Mouse (Mus musculus) E14TG2a.4 (cell line): ENCODE results near the gene Map3k7cl.

Source experiments
- H3K27me3 ChIP-seq: 2 replicates; pipeline ENCODE4 v1.6.1; 2014; ENCODE audit warnings: low read length, control low read depth; ENCODE audit not compliant: insufficient read depth
- H3K36me3 ChIP-seq: 2 replicates; pipeline ENCODE4 v1.6.1; 2014; ENCODE audit warnings: low read length, control low read depth; ENCODE audit not compliant: insufficient read depth
- H3K4me1 ChIP-seq: replicated peaks from 2 replicates; pipeline ENCODE4 v1.6.1; 2014; ENCODE audit warnings: low read depth, low read length, control low read depth
- H3K4me3 ChIP-seq: replicated peaks from 2 replicates; pipeline ENCODE4 v1.5.1; 2014; ENCODE audit warnings: mild to moderate bottlenecking, low read length
- H3K9me3 ChIP-seq: 2 replicates; pipeline ENCODE4 v1.6.1; 2014; ENCODE audit warnings: low read length, control low read depth
- CTCF ChIP-seq: conservative IDR thresholded peaks from 2 replicates; pipeline ENCODE4 v1.5.1; 2014; ENCODE audit warnings: low read length
- NANOG ChIP-seq: IDR thresholded peaks from 2 replicates; pipeline ENCODE4 v1.6.1; 2014; ENCODE audit warnings: borderline replicate concordance, low read length, mixed read lengths
- POU5F1 ChIP-seq: IDR thresholded peaks from 2 replicates; pipeline ENCODE4 v1.6.1; 2014; ENCODE audit warnings: low read length, borderline replicate concordance

The Map3k7cl gene

DNA sequence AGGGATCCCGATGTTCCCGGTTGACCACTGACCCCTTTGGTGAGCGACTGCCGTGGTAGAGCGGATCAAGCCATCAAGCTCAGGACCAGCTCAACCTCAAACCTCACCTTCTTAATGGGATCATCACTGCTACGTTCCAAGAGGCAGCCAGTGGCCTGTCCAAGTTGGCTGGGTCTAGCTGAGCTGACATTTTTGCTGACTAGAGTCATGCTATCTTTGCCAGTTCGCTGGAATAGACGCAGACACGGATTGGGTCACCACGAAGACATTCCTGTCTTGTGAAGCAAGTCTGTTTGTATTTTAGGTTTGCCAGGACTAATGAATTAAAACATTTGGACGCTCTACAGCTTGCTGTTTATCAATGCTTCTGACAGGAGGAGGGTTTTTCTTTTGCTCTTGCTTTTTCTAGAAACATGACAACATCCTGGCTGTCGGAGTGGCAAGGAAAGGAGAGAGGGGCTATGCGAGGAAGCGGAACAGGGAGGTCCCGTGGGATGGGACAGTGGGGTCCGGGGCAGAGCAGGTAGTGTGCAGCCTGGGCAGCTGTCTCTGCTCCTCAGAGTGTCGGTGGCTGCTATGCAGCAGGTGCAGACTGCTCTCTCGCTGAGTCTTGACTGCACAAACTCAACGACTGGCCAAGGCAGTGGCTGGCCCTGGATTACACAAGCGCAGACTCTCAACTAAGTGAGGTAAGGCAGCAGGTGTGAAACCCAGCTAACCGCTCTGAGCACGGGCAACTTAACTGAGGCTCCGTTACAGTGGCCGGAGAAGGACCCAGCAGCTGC lies at the start of gene Map3k7cl:
Gene Map3k7cl, plus strand, starts transcription at position 424 of the 785 bp plus-strand sequence.
- H3K4me3 ChIP-seq = no peak within 1 kb of the TSS
- no peaks in the 10 kb centered on the region for H3K36me3 ChIP-seq
- H3K27me3 ChIP-seq = peaks cover 11% of the 10 kb centered on the region
- H3K4me1 ChIP-seq = no peaks in the 10 kb centered on the region
- no peak for TF ChIP-seq NANOG
- TF ChIP-seq CTCF = no peak
- no peak for TF ChIP-seq POU5F1
- no peaks in the 10 kb centered on the region for H3K9me3 ChIP-seq

DNA sequence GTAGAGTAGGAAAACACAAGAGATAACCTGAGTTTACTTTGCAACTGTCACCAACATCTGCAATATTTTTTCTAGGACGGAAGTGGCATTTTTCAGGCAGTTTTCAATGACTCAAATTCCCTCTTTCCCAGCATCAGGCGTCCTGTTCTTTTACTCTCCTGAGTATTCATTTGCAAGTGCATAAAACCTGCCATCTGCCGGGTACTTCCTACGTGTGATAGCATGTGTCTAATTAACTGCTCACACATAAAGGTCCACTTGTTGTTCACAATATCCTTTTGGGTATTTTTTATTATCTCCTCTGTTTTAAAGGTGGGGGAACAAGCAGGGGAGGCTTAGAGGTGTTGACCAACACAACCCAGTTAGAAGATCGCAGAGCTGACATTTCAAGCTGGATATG lies 41.4 kb upstream of the Map3k7cl start:
- H3K4me1 ChIP-seq = peaks cover 7% of the 10 kb centered on the region
- no peaks in the 10 kb centered on the region for H3K27me3 ChIP-seq
- no peaks in the 10 kb centered on the region for H3K36me3 ChIP-seq
- peaks cover 9% of the 10 kb centered on the region for H3K9me3 ChIP-seq
- no peak overlapping the region for H3K4me3 ChIP-seq
- TF ChIP-seq NANOG = no peak
- TF ChIP-seq CTCF = no peak
- no peak for TF ChIP-seq POU5F1

DNA sequence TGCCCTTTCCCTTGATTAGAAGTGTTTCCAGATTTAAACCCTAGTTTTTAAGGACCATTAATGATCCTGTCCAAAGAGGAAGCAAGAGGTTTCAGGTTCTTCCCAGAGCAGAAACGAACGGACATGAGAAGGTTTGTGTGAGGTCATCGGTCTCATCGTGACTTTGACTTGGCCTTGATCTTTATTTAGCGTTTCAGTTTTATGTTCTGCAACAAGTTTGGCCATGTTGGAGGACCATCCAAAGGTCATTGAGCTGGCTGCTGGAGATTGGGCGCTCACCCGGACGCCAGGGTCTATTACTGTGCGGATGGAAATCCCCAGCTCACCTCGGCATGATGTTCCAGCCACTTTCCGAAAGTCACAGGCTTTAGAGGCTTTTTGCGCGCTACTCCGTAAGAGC lies 40.8 kb upstream of the Map3k7cl start:
- TF ChIP-seq NANOG (no peak), POU5F1 (no peak), CTCF (no peak)
- peaks cover 9% of the 10 kb centered on the region for H3K9me3 ChIP-seq
- peaks cover 3% of the 10 kb centered on the region for H3K4me1 ChIP-seq
- no peaks in the 10 kb centered on the region for H3K27me3 ChIP-seq
- no peak overlapping the region for H3K4me3 ChIP-seq
- no peaks in the 10 kb centered on the region for H3K36me3 ChIP-seq

DNA sequence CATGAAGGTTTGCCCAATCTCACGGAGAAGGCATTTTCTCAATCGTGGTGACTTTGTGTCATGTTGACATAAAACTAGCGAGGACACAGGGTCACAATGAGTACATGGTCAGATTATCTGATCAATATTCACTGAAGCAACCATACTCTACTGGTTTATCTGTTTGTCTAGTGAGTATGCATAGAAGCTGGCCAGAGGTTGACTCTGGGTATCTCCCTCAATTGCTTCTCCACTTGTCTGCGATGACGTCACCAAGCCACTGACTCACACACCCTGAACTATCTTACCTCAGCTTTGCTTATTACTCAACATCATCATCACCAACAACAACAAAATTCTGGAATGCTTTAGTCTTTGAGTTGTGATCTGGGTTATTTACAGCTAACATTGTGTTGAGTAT lies 28.9 kb upstream of the Map3k7cl start:
- TF ChIP-seq CTCF (no peak), NANOG (no peak), POU5F1 (no peak)
- Histone ChIP-seq H3K4me1 (no peaks in the 10 kb centered on the region), H3K4me3 (no peak overlapping the region), H3K27me3 (peaks cover 3% of the 10 kb centered on the region; the same call in 1 of the 2 replicates), H3K36me3 (no peaks in the 10 kb centered on the region), H3K9me3 (no peaks in the 10 kb centered on the region)

DNA sequence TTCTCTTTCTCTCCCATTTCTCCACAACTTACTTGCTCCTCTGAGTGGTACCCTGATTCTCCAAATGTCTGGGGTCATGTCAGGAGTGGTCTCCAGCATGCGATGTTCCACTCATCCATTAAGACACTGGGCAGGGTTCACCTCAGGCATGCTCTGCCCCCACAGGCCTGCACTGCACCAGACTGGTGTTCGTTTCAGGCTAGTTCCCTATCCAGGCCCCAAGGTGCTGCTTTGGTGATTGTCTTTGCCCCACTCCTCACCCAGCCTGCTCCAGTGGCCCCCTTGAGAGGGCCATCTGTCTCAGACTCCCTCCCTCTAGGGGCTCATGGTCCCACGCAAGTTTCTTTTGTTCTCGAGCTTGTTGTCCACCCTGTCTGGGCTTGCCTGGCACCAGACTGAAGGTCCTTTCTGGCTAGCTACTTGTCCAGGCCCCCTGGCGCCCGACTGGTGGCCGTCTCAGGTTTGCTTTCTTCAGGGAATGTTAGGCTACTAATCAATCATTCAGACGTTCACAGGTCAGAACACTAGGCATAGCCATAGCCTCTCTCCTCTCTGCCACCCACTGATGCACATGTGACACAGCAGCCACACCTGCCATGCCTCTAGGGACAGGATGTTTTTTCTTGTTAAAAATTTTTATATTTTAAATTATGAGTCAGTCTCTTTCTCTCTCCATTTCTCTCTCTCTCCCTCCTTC lies 25.4 kb upstream of the Map3k7cl start:
- 0 out of 2 replicates have a peak, but pooled peaks cover 3% of the 10 kb centered on the region for H3K27me3 ChIP-seq

DNA sequence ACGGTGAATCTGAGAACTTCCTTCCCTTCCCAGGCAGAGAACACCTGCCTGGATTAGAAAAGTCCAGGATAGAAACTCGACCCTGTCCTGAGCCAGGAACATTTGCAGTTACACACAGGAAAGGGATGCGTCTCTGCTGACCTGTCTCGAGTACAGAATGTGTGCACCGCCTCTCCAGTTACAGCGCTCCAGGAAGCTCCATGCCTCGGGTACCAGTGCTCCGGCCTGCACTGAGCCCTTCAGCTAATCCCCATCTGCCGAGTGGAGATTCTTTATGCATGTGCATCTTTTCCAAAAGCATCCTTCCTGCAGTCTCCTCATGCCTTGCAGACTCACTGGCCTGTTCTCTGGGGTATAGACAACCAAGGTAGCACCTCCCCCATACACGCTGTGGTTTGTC lies 24.4 kb upstream of the Map3k7cl start:
- Histone ChIP-seq H3K36me3 (no peaks in the 10 kb centered on the region), H3K4me3 (no peak overlapping the region), H3K9me3 (no peaks in the 10 kb centered on the region), H3K27me3 (0 out of 2 replicates have a peak, but pooled peaks cover 3% of the 10 kb centered on the region), H3K4me1 (no peaks in the 10 kb centered on the region)
- TF ChIP-seq POU5F1 = no peak
- no peak for TF ChIP-seq NANOG
- TF ChIP-seq CTCF = no peak

More for the DNA sequence above, 25.4 kb upstream of the Map3k7cl start:
- Histone ChIP-seq H3K4me3 (no peak overlapping the region), H3K9me3 (no peaks in the 10 kb centered on the region), H3K4me1 (no peaks in the 10 kb centered on the region), H3K36me3 (no peaks in the 10 kb centered on the region)
- TF ChIP-seq POU5F1 = no peak

DNA sequence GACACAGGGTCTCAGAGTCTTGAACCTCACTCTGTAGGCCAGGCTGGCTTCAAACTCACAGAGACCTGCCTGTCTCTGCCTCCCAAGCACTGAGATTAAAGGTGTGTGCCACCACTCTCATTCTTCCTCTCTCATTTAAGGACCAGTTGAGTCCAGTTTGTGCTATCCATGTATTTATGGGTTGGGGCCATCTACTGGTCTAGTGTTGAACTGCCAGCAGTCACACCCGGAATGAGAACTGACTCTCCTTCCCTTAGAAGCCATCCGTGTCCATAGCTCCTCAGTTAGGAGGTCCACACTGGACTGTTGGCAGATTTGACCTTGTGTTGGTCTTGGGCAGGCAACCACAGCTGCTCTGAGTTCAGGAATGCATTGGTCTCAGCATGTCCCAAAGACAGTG lies 4.8 kb upstream of the Map3k7cl start:
- H3K4me3 ChIP-seq = no peak overlapping the region
- TF ChIP-seq NANOG (no peak), CTCF (peak; percentile 73)
- H3K4me1 ChIP-seq = no peaks in the 10 kb centered on the region
- peaks cover 6% of the 10 kb centered on the region for H3K27me3 ChIP-seq
- H3K36me3 ChIP-seq = no peaks in the 10 kb centered on the region
- no peaks in the 10 kb centered on the region for H3K9me3 ChIP-seq

DNA sequence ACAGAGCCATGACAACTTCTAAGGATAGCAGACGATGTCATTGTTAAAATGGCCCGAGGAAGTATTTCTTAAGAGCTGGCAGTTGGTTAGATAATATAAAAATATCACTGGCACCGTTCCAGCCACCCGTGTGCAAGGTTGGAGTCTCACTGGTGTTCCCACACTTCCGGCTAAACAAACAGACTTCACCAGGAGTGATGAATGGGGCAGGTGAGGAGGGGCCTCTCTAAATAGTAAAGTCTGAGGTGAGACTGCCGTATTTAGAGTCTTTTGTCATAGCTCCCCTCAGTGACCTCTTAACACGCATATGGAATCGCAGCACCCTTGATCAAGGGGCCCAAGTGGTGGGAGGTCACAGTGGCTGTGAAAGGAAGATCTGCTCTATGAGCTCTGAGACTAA lies 3.2 kb downstream of the Map3k7cl start:
- H3K4me3 ChIP-seq = no peak overlapping the region
- peaks cover 11% of the 10 kb centered on the region for H3K27me3 ChIP-seq
- TF ChIP-seq CTCF (no peak), POU5F1 (no peak), NANOG (no peak)
- no peaks in the 10 kb centered on the region for H3K4me1 ChIP-seq
- no peaks in the 10 kb centered on the region for H3K9me3 ChIP-seq
- no peaks in the 10 kb centered on the region for H3K36me3 ChIP-seq
